Mouse (Mus musculus) E14TG2a.4 (cell line): Measurements from ENCODE around the gene Gm17660.

Source experiments
- CTCF ChIP-seq: conservative IDR thresholded peaks from 2 replicates; pipeline ENCODE4 v1.5.1; 2014; ENCODE audit warnings: low read length
- POU5F1 ChIP-seq: IDR thresholded peaks from 2 replicates; pipeline ENCODE4 v1.6.1; 2014; ENCODE audit warnings: low read length, borderline replicate concordance

DNA sequence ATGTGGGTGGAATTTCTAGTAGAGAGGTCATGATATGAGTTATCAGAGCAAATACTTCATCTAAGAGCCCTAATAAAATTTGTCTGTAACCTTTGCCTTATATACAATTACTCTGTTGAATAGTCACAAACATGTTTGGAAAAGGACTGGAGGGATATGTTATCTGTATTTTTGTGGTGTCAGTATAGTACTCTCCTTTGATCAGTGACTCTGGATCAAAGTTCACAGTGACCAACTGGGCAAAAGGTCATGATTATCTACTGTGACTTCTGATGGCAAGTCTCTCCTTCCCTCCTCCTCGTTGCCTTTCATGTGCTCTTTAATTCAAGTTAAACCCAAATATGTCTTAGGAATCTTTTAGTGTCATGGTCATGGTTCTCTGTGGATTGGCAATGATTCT is 41.6 kb downstream of the Gm17660 start:
- TF ChIP-seq CTCF (no peak), POU5F1 (no peak)
